Mouse (Mus musculus): ENCODE data around the gene Cyp2d10. TPM values are rescaled to one million over a fixed set of nuclear protein-coding genes. Genes with fewer than 3 reads are reported as not detected.
"Not testable (repeated sequence)": the region's sequence is repeated elsewhere in the genome, so short reads cannot be mapped to it uniquely, and the experiment has no call there.

Gene Cyp2d10
- polyA plus RNA-seq, 1 experiment from 2014 or later = 86.0 TPM

DNA sequence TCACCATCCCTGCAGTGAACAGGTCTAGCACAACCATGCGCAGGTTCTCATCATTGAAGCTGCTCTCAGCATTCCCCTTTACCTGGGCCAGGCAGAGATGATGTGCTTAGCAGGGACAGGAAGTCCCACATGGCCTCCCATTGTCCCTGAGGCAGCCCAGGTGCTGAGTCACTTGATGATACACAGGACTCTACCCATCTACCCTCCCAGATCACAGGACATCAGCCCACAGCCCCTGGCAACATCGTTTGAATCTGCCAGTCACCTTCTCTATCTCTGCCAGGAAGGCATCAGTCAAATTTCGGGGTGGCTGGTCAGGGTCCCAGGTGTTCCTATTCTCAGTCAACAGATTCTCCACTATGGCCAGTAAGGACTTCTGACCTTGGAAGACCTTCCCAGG lies 2.8 kb downstream of the Cyp2d10 start:
- 63% methylated on average over 3 of the region's 3 CpGs for WGBS (ENCODE audit: insufficient replicate concordance)
- Histone ChIP-seq H3K4me2 (ENCODE audit: low read depth, low read length) (no peak overlapping the region), H3K27ac (ENCODE audit: low read length) (no peak overlapping the region), H3K9ac (ENCODE audit: low read depth, low read length) (no peak overlapping the region), H3K4me3 (ENCODE audit: low read depth, low read length) (no peak overlapping the region), H3K27me3 (ENCODE audit: control insufficient read depth, insufficient read depth, low read depth, low read length) (no peaks in the 10 kb centered on the region), H3K4me1 (ENCODE audit: control insufficient read depth, low read depth, low read length) (peaks cover 2% of the 10 kb centered on the region; the same call in 1 of the 2 replicates), H3K9me3 (replicated peaks; ENCODE audit: control insufficient read depth, low read length) (no peaks in the 10 kb centered on the region), H3K36me3 (ENCODE audit: control insufficient read depth, insufficient read depth) (no peaks in the 10 kb centered on the region)
- ATAC-seq (ENCODE audit: low read depth) = no peak

DNA sequence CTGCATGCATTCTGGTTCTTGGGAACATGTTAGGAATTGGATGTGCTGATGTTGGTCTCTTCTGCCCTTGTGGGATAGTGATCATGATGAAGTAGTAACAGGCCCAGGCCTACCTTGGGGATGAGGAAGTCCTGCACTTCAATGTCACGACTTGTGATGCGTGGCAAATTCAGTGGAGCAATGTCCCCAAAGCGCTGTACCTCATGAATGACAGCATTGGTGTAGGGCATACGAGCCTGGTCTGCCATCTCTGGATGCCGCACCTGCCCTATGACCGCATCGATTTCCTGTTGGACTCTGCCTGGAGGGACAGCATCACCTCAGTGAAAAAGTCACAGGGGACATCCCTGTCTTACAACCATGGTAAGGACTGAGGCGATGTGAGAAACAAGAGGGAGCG lies 3.4 kb downstream of the Cyp2d10 start:
- Histone ChIP-seq H3K4me1 (ENCODE audit: control insufficient read depth, low read depth, low read length) (peaks cover 2% of the 10 kb centered on the region; the same call in 1 of the 2 replicates), H3K27ac (ENCODE audit: low read length) (no peak overlapping the region), H3K27me3 (ENCODE audit: control insufficient read depth, insufficient read depth, low read depth, low read length) (no peaks in the 10 kb centered on the region), H3K9ac (ENCODE audit: low read depth, low read length) (no peak overlapping the region), H3K9me3 (replicated peaks; ENCODE audit: control insufficient read depth, low read length) (no peaks in the 10 kb centered on the region), H3K4me2 (ENCODE audit: low read depth, low read length) (no peak overlapping the region), H3K36me3 (ENCODE audit: control insufficient read depth, insufficient read depth) (no peaks in the 10 kb centered on the region), H3K4me3 (ENCODE audit: low read depth, low read length) (no peak overlapping the region)
- ATAC-seq (ENCODE audit: low read depth) = no peak
- WGBS (ENCODE audit: insufficient replicate concordance) = 72% methylated on average over 9 of the region's 9 CpGs

DNA sequence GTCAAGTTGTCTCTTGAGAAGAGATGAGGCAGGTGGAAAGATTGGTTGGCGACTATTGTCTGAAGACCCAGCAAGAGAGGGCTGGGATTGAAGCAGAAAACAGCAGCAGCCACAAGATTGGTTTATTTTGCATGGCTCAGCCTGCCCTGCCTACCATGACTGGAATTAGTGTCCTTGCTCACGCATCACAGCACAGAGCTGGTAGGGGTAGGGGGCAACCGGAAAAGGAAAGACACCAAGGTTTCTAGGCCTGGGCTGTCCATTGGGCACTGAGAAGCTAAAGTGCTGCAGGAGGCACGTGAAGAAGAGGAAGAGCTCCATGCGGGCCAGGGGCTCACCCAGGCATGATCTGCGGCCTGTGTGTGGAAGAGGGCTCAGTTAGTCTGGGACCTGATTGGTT lies 4.3 kb downstream of the Cyp2d10 start:
- Histone ChIP-seq H3K4me3 (ENCODE audit: low read depth, low read length) (no peak overlapping the region), H3K9ac (ENCODE audit: low read depth, low read length) (no peak overlapping the region), H3K4me1 (ENCODE audit: control insufficient read depth, low read depth, low read length) (peaks cover 2% of the 10 kb centered on the region; the same call in 1 of the 2 replicates), H3K4me2 (ENCODE audit: low read depth, low read length) (no peak overlapping the region), H3K27me3 (ENCODE audit: control insufficient read depth, insufficient read depth, low read depth, low read length) (no peaks in the 10 kb centered on the region), H3K36me3 (ENCODE audit: control insufficient read depth, insufficient read depth) (no peaks in the 10 kb centered on the region), H3K9me3 (replicated peaks; ENCODE audit: control insufficient read depth, low read length) (no peaks in the 10 kb centered on the region), H3K27ac (ENCODE audit: low read length) (no peak overlapping the region)
- 59% methylated on average over 6 of the region's 6 CpGs for WGBS (ENCODE audit: insufficient replicate concordance)
- no peak for ATAC-seq (ENCODE audit: low read depth)

DNA sequence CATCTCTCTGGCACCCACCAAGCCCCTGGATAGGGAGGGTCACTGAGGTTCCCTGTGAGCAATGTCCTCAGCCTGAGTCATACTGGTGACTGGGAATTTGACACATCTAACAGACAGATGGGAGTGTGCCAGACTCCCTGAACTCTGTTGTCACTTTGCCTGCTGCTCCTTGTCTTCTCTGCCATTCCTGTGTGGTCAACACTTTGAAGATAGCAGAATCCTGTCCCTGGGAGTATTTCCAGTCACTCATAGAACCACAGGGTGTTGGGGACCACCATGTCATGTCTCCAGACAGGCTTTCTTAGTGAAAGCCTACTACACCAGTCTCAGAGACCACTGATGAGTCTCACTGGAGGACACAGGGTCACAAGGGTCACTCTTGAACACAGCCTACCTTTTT lies 4.9 kb downstream of the Cyp2d10 start:
- Histone ChIP-seq H3K9ac (ENCODE audit: low read depth, low read length) (no peak overlapping the region), H3K27me3 (ENCODE audit: control insufficient read depth, insufficient read depth, low read depth, low read length) (no peaks in the 10 kb centered on the region), H3K9me3 (replicated peaks; ENCODE audit: control insufficient read depth, low read length) (no peaks in the 10 kb centered on the region), H3K27ac (ENCODE audit: low read length) (no peak overlapping the region), H3K4me3 (ENCODE audit: low read depth, low read length) (no peak overlapping the region), H3K4me1 (ENCODE audit: control insufficient read depth, low read depth, low read length) (no peaks in the 10 kb centered on the region), H3K36me3 (ENCODE audit: control insufficient read depth, insufficient read depth) (no peaks in the 10 kb centered on the region), H3K4me2 (ENCODE audit: low read depth, low read length) (no peak overlapping the region)
- ATAC-seq (ENCODE audit: low read depth) = no peak

DNA sequence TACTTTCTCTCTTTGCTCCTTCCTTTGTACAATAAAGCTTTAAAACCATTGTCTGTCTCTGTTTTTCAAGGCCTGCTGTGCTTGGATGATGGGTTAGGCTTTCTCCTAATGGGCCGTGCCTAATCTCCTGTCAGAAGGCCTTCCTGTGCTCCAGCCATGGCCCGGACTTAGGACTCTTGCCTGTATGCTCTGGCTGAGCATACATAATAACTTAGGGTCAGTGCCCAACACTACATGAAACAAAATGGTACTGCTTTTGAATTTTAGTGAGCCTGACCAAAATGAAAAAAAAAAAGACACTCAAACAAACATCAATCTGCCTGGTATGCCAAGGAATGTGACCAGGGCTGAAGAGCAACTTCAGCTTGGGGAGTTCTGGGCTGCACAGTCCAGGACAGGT lies 5.5 kb downstream of the Cyp2d10 start:
- no peaks in the 10 kb centered on the region for H3K9me3 ChIP-seq (replicated peaks; ENCODE audit: control insufficient read depth, low read length)
- H3K4me3 ChIP-seq (ENCODE audit: low read depth, low read length) = no peak overlapping the region
- H3K4me2 ChIP-seq (ENCODE audit: low read depth, low read length) = no peak overlapping the region
- H3K4me1 ChIP-seq (ENCODE audit: control insufficient read depth, low read depth, low read length) = no peaks in the 10 kb centered on the region
- no peak overlapping the region for H3K27ac ChIP-seq (ENCODE audit: low read length)
- no peak for ATAC-seq (ENCODE audit: low read depth)
- 55% methylated on average over 2 of the region's 2 CpGs for WGBS (ENCODE audit: insufficient replicate concordance)
- H3K9ac ChIP-seq (ENCODE audit: low read depth, low read length) = no peak overlapping the region
- H3K36me3 ChIP-seq (ENCODE audit: control insufficient read depth, insufficient read depth) = no peaks in the 10 kb centered on the region
- H3K27me3 ChIP-seq (ENCODE audit: control insufficient read depth, insufficient read depth, low read depth, low read length) = no peaks in the 10 kb centered on the region

DNA sequence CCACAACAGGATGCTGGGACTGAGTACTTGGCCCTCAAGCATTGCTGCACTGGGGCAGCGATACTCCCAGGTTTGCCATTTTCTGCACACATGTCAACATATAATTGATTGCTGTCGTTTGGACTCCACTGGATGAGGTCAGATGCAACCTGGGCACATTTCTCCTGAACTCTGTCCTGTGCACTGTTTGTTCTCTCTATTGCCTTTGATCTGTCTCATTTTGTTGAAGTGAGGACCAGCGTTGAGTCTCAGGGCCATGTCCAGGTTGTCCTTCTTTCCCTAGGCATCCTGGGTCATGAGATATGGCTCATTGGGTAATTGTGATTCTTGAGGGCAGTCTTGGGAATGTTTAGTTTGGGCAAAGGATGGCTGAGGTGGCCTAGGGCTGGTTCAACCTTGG lies 11.0 kb downstream of the Cyp2d10 start:
- H3K9me3 ChIP-seq (replicated peaks; ENCODE audit: control insufficient read depth, low read length); H3K4me3 ChIP-seq (ENCODE audit: low read depth, low read length); H3K27me3 ChIP-seq (ENCODE audit: control insufficient read depth, insufficient read depth, low read depth, low read length); H3K9ac ChIP-seq (ENCODE audit: low read depth, low read length); H3K4me2 ChIP-seq (ENCODE audit: low read depth, low read length); H3K36me3 ChIP-seq (ENCODE audit: control insufficient read depth, insufficient read depth); H3K4me1 ChIP-seq (ENCODE audit: control insufficient read depth, low read depth, low read length): not testable (repeated sequence)
- 63% methylated on average over 3 of the region's 3 CpGs for WGBS (ENCODE audit: insufficient replicate concordance)
- ATAC-seq (ENCODE audit: low read depth) = peak; percentile 65
- peak overlapping the region; percentile 48; the same call in 1 of the 2 replicates for H3K27ac ChIP-seq (ENCODE audit: low read length)

DNA sequence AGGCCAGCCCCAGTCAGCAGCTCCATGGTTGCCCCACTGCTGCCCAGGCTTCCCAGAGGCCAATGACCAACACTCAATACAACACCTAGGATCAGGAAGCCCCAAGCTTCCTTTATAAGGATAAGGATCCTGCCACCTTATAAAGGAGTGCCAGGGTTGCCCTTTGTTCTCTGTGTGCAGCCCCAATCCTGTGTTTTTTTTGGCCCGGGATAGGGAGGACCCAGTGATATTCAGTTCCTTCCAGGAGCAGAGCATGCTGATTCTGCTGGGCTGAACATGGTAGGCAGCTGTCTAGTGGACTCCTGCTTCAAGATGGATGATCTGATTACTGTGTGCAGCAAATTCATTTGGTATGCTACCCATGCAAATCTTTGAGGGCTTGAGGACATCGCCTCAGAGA lies 13.1 kb downstream of the Cyp2d10 start, which contains the start of gene Cyp2d11:
Gene Cyp2d11 (minus strand): TSS at position 101 of the 400 bp plus-strand sequence.
- H3K4me1 ChIP-seq (ENCODE audit: control insufficient read depth, low read depth, low read length); H3K27me3 ChIP-seq (ENCODE audit: control insufficient read depth, insufficient read depth, low read depth, low read length); H3K27ac ChIP-seq (ENCODE audit: low read length); H3K9ac ChIP-seq (ENCODE audit: low read depth, low read length); H3K4me2 ChIP-seq (ENCODE audit: low read depth, low read length); H3K36me3 ChIP-seq (ENCODE audit: control insufficient read depth, insufficient read depth); H3K9me3 ChIP-seq (replicated peaks; ENCODE audit: control insufficient read depth, low read length); H3K4me3 ChIP-seq (ENCODE audit: low read depth, low read length); ATAC-seq (ENCODE audit: low read depth): not testable (repeated sequence)
- 72% methylated on average over 2 of the region's 2 CpGs for WGBS (ENCODE audit: insufficient replicate concordance)

DNA sequence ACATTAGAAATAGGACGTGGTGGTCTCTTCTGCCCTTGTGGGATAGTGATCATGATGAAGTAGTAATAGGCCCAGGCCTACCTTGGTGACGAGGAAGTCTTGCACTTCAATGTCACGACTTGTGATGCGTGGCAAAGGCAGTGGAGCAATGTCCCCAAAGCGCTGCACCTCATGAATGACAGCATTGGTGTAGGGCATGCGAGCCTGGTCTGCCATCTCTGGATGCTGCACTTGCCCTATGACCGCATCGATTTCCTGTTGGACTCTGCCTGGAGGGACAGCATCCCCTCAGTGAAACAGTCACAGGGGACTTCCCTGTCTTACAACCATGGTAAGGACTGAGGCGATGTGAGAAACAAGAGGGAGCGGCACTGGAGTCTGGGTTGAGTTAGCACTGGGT lies 17.1 kb downstream of the Cyp2d10 start:
- H3K36me3 ChIP-seq (ENCODE audit: control insufficient read depth, insufficient read depth); H3K9me3 ChIP-seq (replicated peaks; ENCODE audit: control insufficient read depth, low read length); H3K4me3 ChIP-seq (ENCODE audit: low read depth, low read length); H3K9ac ChIP-seq (ENCODE audit: low read depth, low read length); H3K27me3 ChIP-seq (ENCODE audit: control insufficient read depth, insufficient read depth, low read depth, low read length); H3K27ac ChIP-seq (ENCODE audit: low read length); ATAC-seq (ENCODE audit: low read depth); H3K4me2 ChIP-seq (ENCODE audit: low read depth, low read length); H3K4me1 ChIP-seq (ENCODE audit: control insufficient read depth, low read depth, low read length): not testable (repeated sequence)
- 74% methylated on average over 10 of the region's 10 CpGs for WGBS (ENCODE audit: insufficient replicate concordance)

DNA sequence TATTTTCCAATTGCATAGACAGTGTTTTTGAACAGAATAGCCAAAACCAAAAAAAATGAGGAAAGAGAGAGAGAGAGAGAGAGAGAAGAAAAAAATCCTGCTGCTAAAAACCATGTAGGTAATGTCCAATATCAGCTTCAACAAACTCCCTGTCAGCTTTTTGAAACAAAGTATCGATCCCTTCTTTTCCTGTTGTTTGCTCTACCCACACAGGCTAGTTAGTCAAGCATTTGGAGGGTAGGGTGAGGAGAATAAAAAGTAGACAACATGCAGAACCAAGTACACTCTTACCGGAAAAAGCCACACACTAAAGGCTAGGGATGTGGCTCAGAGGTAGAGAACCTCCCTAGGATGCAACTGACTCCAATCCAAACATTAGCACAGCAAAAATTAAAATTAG lies 21.3 kb downstream of the Cyp2d10 start:
- 63% methylated on average over 2 of the region's 2 CpGs for WGBS (ENCODE audit: insufficient replicate concordance)
- Histone ChIP-seq H3K4me1 (ENCODE audit: control insufficient read depth, low read depth, low read length) (no peaks in the 10 kb centered on the region; the same call in 1 of the 2 replicates), H3K4me3 (ENCODE audit: low read depth, low read length) (no peak overlapping the region), H3K27ac (ENCODE audit: low read length) (no peak overlapping the region), H3K9me3 (replicated peaks; ENCODE audit: control insufficient read depth, low read length) (no peaks in the 10 kb centered on the region), H3K4me2 (ENCODE audit: low read depth, low read length) (no peak overlapping the region), H3K9ac (ENCODE audit: low read depth, low read length) (no peak overlapping the region), H3K36me3 (ENCODE audit: control insufficient read depth, insufficient read depth) (no peaks in the 10 kb centered on the region), H3K27me3 (ENCODE audit: control insufficient read depth, insufficient read depth, low read depth, low read length) (no peaks in the 10 kb centered on the region)
- no peak for ATAC-seq (ENCODE audit: low read depth)

DNA sequence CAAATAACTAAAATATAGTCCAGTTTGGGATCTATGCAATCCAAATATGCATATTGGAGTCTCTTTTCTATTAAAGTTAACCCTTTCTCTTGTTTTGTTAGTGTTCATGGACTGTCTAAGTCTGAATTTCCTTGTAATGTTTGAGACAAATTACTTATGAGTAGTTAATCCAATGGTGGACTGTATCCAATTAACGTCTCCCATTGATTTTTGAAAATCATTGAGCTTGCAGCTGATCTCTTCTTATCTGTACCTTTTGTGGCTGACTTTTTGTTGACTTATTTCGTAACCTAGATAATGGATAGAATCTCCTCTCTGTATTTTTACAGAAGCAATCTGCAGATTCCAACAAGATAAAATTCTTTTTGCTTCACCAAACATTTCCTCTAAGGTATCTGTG lies 24.6 kb downstream of the Cyp2d10 start:
- 39% methylated on average over 2 of the region's 2 CpGs for WGBS (ENCODE audit: insufficient replicate concordance)
- H3K4me3 ChIP-seq (ENCODE audit: low read depth, low read length) = no peak overlapping the region
- no peak overlapping the region for H3K4me2 ChIP-seq (ENCODE audit: low read depth, low read length)
- no peak overlapping the region for H3K27ac ChIP-seq (ENCODE audit: low read length)
- ATAC-seq (ENCODE audit: low read depth) = no peak
- no peak overlapping the region for H3K9ac ChIP-seq (ENCODE audit: low read depth, low read length)
- no peaks in the 10 kb centered on the region; the same call in none of the 2 replicates for H3K4me1 ChIP-seq (ENCODE audit: control insufficient read depth, low read depth, low read length)
- H3K36me3 ChIP-seq (ENCODE audit: control insufficient read depth, insufficient read depth) = no peaks in the 10 kb centered on the region
- H3K9me3 ChIP-seq (replicated peaks; ENCODE audit: control insufficient read depth, low read length) = no peaks in the 10 kb centered on the region
- H3K27me3 ChIP-seq (ENCODE audit: control insufficient read depth, insufficient read depth, low read depth, low read length) = no peaks in the 10 kb centered on the region
